Mouse (Mus musculus) adrenal gland, postnatal 14 days (tissue): ENCODE measurements around the gene Gm28047. TPM values are rescaled to one million over a fixed set of nuclear protein-coding genes. Genes with fewer than 3 reads are reported as not detected.

Experiments used
- DNase-seq: peaks from one replicate; pipeline ENCODE4 v3.0.0; 2021; ENCODE audit warnings: mixed read lengths
- total RNA-seq: library from RNA; stranded (reverse); gene quantifications from 2 replicates; pipeline ENCODE4 v1.2.3, GENCODE M21; 2021

Gm28047 gene
- total RNA-seq, 1 experiment from 2014 or later: not detected

DNA sequence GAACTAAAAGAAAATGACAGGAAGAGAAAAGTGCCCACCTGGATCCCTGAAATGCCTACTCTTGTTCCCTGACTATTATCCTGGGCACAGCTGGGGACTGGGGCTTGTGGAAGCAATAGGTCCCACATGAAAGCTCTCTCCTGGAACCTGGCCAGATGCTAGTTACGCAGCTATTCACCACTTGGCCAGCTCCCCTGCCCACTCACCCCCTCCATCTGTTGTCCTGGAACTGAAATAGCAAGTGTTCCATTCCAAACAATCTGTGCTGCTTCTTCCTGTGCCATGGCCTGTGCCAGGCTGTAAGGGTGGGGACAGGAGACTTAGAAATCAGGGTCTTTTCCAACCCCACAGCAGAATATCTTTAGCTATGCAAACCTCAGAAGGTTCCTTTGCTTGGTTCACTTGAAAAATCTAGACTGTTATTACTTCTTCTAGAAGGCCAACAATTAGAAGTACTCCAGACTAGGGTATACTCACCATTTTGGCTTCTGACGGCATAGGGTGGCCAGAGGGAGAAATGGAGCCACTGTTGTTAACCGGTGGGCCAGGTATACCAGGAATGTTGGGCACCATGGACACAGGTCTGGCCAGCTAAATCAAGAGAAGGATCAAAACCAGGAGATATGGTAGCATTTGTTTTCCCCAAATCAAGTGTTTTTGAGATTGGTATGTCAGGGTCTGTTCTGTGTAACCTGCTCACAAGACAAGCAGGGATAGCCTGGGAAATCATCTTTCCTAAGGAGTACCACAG lies 78.0 kb downstream of the Gm28047 start:
- peak; percentile 68 for DNase-seq

- DNase-seq: no peak
Observed at GRCm38 (mm10) chr15:102546246-102546645, 78.6 kb downstream of the Gm28047 start.

- DNase-seq: no peak
Observed at GRCm38 (mm10) chr15:102544801-102545200, 80.1 kb downstream of the Gm28047 start.

DNA sequence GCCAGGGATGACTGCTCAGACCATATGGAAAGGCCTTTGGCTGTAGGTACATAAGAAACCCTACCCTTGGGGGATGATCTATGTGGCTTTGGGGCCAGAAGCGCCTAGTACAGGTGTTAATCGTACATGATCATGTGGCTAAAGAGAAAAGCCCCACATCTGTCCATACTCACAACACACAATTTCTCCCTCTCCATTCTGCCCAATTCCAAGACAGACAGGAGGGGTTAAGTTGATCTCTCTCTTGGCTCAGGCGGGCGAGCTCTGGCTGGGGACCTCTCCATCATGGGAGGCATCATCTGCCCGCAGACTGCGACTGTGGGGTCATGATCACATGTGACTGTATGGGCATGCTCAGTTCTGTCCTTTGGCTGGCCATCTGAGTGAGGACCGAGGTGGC lies 90.9 kb downstream of the Gm28047 start:
- DNase-seq: no peak

DNA sequence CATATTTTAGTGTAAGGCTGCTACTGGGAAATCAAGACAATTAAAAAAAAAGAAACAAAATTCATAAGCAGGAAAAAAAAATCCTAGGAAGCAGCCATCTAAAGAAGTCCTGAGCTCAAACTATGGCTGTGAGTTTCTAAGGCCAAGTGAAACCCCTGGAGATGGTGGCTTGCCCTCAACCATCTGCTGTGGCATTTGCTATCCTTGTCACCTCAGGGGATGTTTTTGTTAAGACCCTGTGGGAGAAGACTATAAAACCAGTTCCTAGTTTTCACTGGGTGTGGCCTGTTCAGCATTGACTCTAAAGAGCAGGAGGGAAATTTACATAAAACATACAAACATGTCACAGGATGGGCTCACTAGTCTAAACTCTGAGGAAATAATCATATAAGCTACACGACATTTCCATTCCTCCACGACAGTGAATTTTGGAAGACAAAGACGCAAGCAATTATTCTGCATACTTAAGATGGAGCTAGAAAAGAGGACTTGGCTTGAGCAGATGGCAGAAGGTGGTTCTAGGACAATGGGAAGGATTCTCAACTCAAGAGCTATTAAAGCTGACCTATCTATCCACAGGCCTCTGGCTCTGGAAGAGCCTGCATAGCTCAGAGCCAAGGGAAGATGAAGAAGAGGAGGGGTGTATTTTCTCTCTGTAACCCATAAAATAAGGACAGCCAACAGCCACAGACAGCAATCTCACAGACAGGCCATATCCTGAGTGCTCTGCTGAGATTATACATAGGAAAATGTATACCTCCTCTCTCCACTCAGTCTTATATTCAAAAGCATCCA lies 92.6 kb downstream of the Gm28047 start:
- DNase-seq: no peak

GRCm38 (mm10) chr15:102531586-102531985 lies 93.3 kb downstream of the Gm28047 start:
- DNase-seq: no peak

GRCm38 (mm10) chr15:102530566-102530965 lies 94.3 kb downstream of the Gm28047 start:
- DNase-seq: no peak

GRCm38 (mm10) chr15:102528396-102528795 lies 96.5 kb downstream of the Gm28047 start:
- no peak for DNase-seq

GRCm38 (mm10) chr15:102527936-102528335 lies 96.9 kb downstream of the Gm28047 start:
- DNase-seq: no peak

- no peak for DNase-seq
Observed at GRCm38 (mm10) chr15:102526111-102527002, 98.5 kb downstream of the Gm28047 start.

DNA sequence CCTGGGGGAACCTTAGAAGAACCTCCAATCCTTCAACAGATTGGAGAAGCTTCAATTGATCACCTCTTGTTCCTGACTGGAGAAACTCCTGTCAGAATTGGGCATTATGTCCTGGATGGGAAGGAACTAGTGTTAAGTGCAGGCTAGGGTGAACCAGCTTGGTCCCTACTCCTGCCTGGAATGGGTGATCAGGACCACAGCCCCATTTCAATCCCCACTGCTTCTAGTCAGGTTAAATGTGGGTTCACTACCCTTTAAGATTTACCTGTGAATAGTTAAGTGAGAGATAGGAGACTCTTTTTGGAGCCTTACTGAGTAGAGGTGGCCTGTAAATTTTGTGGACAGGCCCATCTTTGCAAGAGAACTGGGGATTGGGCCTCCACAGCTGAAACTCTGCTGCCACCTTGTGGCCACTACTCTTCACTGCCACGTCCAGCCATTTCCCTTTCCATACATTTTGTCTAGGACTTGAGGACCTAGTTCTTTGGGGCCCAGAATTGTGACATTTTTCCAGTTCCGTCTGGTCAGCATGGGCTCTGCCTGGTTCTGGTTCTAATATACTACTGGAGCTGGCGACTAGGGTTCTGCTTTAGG lies 99.9 kb downstream of the Gm28047 start, which contains the start of gene Npff:
Npff (minus strand) TSS at position 51 of the 594 bp plus-strand sequence.
- peak; percentile 86 for DNase-seq

DNA sequence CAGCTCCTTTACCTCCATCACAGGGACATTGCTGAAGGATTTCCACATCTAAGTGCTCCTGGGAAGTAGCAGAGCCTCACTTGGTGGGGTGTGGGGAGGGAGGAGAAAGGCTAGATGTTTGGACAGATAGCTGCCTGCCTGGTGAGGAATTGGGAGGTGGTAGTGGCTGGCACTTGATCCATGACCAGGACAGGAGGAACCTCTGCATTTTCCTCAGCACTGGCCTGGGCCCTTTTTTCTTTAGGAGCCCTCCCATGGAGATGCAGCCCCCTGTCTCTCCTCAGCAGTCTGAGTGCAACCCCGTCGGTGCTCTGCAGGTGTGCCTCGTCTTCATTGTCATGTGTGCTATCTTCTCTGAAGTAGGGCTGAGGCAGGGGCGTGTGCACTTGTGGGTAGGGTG lies 103.4 kb downstream of the Gm28047 start:
- DNase-seq: no peak

GRCm38 (mm10) chr15:102520416-102520815 lies 104.5 kb downstream of the Gm28047 start:
- no peak for DNase-seq

DNA sequence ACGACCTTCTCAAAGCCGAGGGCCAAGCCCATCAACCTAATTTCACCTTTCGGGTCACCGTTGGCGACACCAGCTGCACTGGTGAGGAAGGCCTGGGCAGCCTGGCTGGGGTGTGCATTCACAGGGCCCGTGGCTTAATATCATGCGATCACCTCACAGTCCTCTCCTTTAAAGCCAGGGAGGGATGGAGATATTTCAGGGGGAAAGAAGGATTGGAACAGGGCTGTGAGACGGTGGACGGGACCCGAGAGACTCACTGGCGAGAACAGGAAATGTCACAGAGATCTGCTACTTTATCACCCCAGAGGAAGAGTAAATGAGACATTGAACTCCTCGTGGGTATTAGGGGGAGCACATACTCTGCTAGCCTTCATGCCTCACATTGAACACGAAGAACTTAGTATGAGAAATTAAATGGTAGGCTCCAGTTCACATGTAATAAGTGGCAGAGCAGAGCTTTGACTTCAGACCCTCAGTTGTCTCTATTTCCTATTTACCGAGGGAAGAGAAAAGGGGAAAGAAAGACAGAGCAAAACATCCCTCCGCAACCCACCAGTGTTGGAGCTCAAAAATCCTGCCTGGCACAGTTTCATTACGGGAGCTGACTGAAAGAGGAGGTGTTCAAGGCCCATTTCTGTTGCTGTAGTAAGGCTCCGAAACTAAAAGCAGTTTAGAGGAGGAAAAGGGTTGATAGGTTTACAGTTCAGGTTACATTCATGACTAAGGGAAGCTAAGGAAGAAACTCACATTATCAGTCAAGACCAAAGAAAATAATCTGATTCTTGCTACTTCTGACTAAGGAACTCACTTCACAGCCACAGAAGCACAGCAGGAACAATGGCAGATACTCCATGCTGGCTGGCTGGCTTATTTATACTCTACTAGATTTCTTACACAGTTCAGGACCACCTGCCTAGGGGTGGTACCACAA lies 105.4 kb downstream of the Gm28047 start:
- no peak for DNase-seq

DNA sequence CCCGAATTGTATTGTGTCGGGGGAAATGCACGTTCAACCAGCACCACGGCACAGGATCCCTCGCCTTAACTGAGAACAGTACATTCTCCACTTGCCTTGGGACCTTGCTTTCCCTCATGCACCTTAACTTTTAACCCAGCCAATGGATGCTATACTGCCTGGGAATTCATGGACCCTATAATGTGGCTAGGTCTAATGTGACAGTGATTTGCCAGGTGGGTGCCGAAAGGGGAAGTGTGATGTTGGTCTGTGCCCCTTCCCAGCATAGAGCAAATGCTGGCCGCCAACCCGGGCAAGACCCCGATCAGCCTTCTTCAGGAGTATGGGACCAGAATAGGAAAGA lies 106.0 kb downstream of the Gm28047 start:
- no peak for DNase-seq

- DNase-seq: peak; percentile 100
Observed at GRCm38 (mm10) chr15:102517976-102518858, 106.7 kb downstream of the Gm28047 start, which contains the start of gene Tarbp2. TSS of gene Tarbp2 (plus strand) at chr15:102518192.

GRCm38 (mm10) chr15:102517631-102517975 lies 107.3 kb downstream of the Gm28047 start:
- no peak for DNase-seq

GRCm38 (mm10) chr15:102516728-102517404 lies 108.0 kb downstream of the Gm28047 start, which contains the start of gene Map3k12:
TSS of gene Map3k12 (minus strand) at chr15:102517064.
- DNase-seq: peak; percentile 80

GRCm38 (mm10) chr15:102516293-102516692 lies 108.6 kb downstream of the Gm28047 start:
- no peak for DNase-seq
